Mouse (Mus musculus) midbrain, embryonic 12.5 days (tissue): ENCODE measurements around the gene Nexn. TPM values are rescaled to one million over a fixed set of nuclear protein-coding genes. Genes with fewer than 3 reads are reported as not detected.

Source experiments
- ATAC-seq: fragments of 200-750 bp; cut with Nextera tagmentation; 2 replicates; pipeline ENCODE4 v1.8.0; 2017; ENCODE audit warnings: low read depth, moderate TSS enrichment, moderate library complexity; ENCODE audit not compliant: low FRiP score
- H3K27ac ChIP-seq: fragments of 300-500 bp; sonication (generic); replicated peaks from 2 replicates; pipeline ENCODE4 v1.5.1; 2016; ENCODE audit warnings: mild to moderate bottlenecking
- H3K27me3 ChIP-seq: fragments of 300-500 bp; sonication (generic); 2 replicates; pipeline ENCODE4 v1.6.1; 2016; ENCODE audit warnings: mild to moderate bottlenecking
- H3K36me3 ChIP-seq: fragments of 300-500 bp; sonication (generic); 2 replicates; pipeline ENCODE4 v1.6.1; 2016
- H3K4me1 ChIP-seq: fragments of 300-500 bp; sonication (generic); 2 replicates; pipeline ENCODE4 v1.6.1; 2016
- H3K4me2 ChIP-seq: fragments of 300-500 bp; sonication (generic); replicated peaks from 2 replicates; pipeline ENCODE4 v1.6.1; 2016; ENCODE audit warnings: mild to moderate bottlenecking, moderate library complexity
- H3K4me3 ChIP-seq: fragments of 300-500 bp; sonication (generic); 2 replicates; pipeline ENCODE4 v1.5.1; 2016; ENCODE audit warnings: mild to moderate bottlenecking
- H3K9ac ChIP-seq: fragments of 300-500 bp; sonication (generic); replicated peaks from 2 replicates; pipeline ENCODE4 v1.6.1; 2016; ENCODE audit warnings: mild to moderate bottlenecking, moderate library complexity
- H3K9me3 ChIP-seq: fragments of 300-500 bp; sonication (generic); 2 replicates; pipeline ENCODE4 v1.6.1; 2016; ENCODE audit warnings: mild to moderate bottlenecking
- WGBS: fragments of 180-500 bp; shearing (Covaris S2); methylation state at CpG from one replicate; pipeline ENCODE4 v1.1.7; 2016; 5-methylcytosine and 5-hydroxymethylcytosine counted together
- polyA plus RNA-seq: library from polyadenylated mRNA; unstranded; fragments of >200 nt; fragmentation: Nextera tagmentation; extraction: Ambion mirVana; gene quantifications from 2 replicates; pipeline ENCODE4 v1.2.1, GENCODE M21; 2016

Gene Nexn
- polyA plus RNA-seq, 1 experiment from 2014 or later = 5.4 TPM

- H3K27me3 ChIP-seq = no peaks in the 10 kb centered on the region
- ATAC-seq = no peak
- peaks cover 13% of the 10 kb centered on the region for H3K4me1 ChIP-seq
- H3K9ac ChIP-seq = 0 out of 2 replicates have a peak overlapping the region, but pooled peaks have one; percentile 20
- WGBS = 75% methylated on average over 9 of the region's 9 CpGs
- H3K4me3 ChIP-seq = no peak overlapping the region
- H3K9me3 ChIP-seq = no peaks in the 10 kb centered on the region
- H3K4me2 ChIP-seq = 0 out of 2 replicates have a peak overlapping the region, but pooled peaks have one; percentile 19
- H3K27ac ChIP-seq = no peak overlapping the region
- no peaks in the 10 kb centered on the region for H3K36me3 ChIP-seq
These were observed 75.3 kb downstream of the Nexn start for GRCm38 (mm10) chr3:152190679-152191477.

- Histone ChIP-seq H3K27ac (no peak overlapping the region), H3K4me2 (no peak overlapping the region), H3K4me3 (no peak overlapping the region), H3K9ac (no peak overlapping the region), H3K9me3 (no peaks in the 10 kb centered on the region), H3K36me3 (0 out of 2 replicates have a peak, but pooled peaks cover 6% of the 10 kb centered on the region), H3K4me1 (peaks cover 13% of the 10 kb centered on the region), H3K27me3 (no peaks in the 10 kb centered on the region)
- ATAC-seq = no peak
- WGBS = 77% methylated on average over 4 of the region's 4 CpGs
These were observed 76.8 kb downstream of the Nexn start for GRCm38 (mm10) chr3:152189306-152189705.

Other genes with a start within 250 kb of the Nexn start
- gene Gipc2, start 100.1 kb downstream of the Nexn start, polyA plus RNA-seq = 1.5 and 2.4 TPM in 2 replicates
- 27.4 and 31.2 TPM in 2 replicates for gene Dnajb4, start 56.0 kb downstream of the Nexn start, polyA plus RNA-seq
- 393 and 419 TPM in 2 replicates for gene Fubp1, start 55.9 kb downstream of the Nexn start, polyA plus RNA-seq
- 24.2 and 25.8 TPM in 2 replicates for gene Miga1, start 74.1 kb upstream of the Nexn start, polyA plus RNA-seq
- gene Usp33, start 80.1 kb upstream of the Nexn start, polyA plus RNA-seq = 72.1 and 75.1 TPM in 2 replicates
- 51.1 and 55.4 TPM in 2 replicates for gene Zzz3, start 129.1 kb upstream of the Nexn start, polyA plus RNA-seq